Mouse (Mus musculus) thymus, adult 2 months (tissue): ENCODE measurements around the gene Patl2.

Source experiments
- CTCF ChIP-seq: fragments of 200-500 bp; IDR thresholded peaks from 2 replicates; pipeline ENCODE4 v1.5.1; 2012; ENCODE audit warnings: mild to moderate bottlenecking, control low read depth, low read length, moderate library complexity, borderline replicate concordance; ENCODE audit not compliant: control insufficient read depth, poor library complexity, insufficient read depth; ENCODE audit errors: extremely low read depth
- POLR2A ChIP-seq: fragments of 200-500 bp; IDR thresholded peaks from 2 replicates; pipeline ENCODE4 v1.6.1; 2012; ENCODE audit warnings: mild to moderate bottlenecking, low read length, control low read depth, moderate library complexity; ENCODE audit not compliant: control insufficient read depth, poor library complexity, insufficient read depth; ENCODE audit errors: extremely low read depth

DNA sequence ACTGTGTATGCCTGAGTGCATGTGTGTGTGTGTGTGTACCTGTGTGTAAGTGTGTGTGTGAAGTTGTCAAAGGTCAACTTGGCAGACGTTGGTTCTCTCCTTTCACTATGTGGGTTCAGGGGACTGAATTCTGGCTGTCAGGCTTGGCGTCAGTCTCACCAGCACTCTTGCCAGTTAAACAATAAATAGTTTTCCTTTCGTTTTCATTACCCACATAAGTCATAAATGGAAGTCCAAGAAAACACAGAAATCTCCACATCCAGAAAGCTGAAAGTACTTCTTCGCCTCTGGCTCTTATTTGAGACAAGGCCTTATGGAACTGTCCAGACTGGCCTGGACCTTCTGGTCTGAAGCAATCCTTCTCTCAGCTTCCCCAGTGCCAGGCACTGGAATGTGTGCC, 40.2 kb downstream of the Patl2 start:
- TF ChIP-seq CTCF (no peak), POLR2A (no peak)
